Mouse (Mus musculus): ENCODE measurements at regions not wholly inside any gene's neighbourhood (a gene's known extent, or its start where the extent isn't known, plus 50 kb on each side); places are given as distances from the start of the nearest gene placed in this dataset.

GRCm38 (mm10) chr10:68378212-68378611 lies 99.7 kb upstream of the Arid5b start:
- DNase-seq (ENCODE audit: low spot score), result no peak
- intact Hi-C loops (cut with DNase I), result no loop called here

- intact Hi-C loops (cut with DNase I), result no loop called here
Measured at GRCm38 (mm10) chr10:68377479-68377878, 98.9 kb upstream of the Arid5b start.

GRCm38 (mm10) chr10:68373875-68374274 lies 95.3 kb upstream of the Arid5b start:
- intact Hi-C loops (cut with DNase I), result no loop called here
- DNase-seq (ENCODE audit: low spot score), result no peak

More at GRCm38 (mm10) chr10:68377479-68377878, 98.9 kb upstream of the Arid5b start:
- no peak for DNase-seq (ENCODE audit: low spot score)

- intact Hi-C loops (cut with DNase I), result no loop called here
- DNase-seq (ENCODE audit: low spot score), result no peak
Measured at GRCm38 (mm10) chr10:68371785-68372184, 93.2 kb upstream of the Arid5b start.

- intact Hi-C loops (cut with DNase I), result no loop called here
- no peak for DNase-seq (ENCODE audit: low spot score)
Measured at GRCm38 (mm10) chr10:68370986-68371385, 92.4 kb upstream of the Arid5b start.

- no peak for DNase-seq (ENCODE audit: low spot score)
- intact Hi-C loops (cut with DNase I), result no loop called here
Measured at GRCm38 (mm10) chr10:68366796-68367195, 88.3 kb upstream of the Arid5b start.

GRCm38 (mm10) chr10:68360765-68361483 lies 82.4 kb upstream of the Arid5b start:
- intact Hi-C loops (cut with DNase I), result no loop called here

GRCm38 (mm10) chr10:68359135-68359534 lies 80.6 kb upstream of the Arid5b start:
- DNase-seq (ENCODE audit: low spot score), result no peak
- intact Hi-C loops (cut with DNase I), result loop anchor here (10.0 kb wide), 1 partner anchor 86 kb away; no protein-coding TSS in a partner anchor

More at GRCm38 (mm10) chr10:68360765-68361483, 82.4 kb upstream of the Arid5b start:
- DNase-seq (ENCODE audit: low spot score), result no peak

- intact Hi-C loops (cut with DNase I), result loop anchor here (10.0 kb wide), 1 partner anchor 88 kb away; no protein-coding TSS in a partner anchor
- no peak for DNase-seq (ENCODE audit: low spot score)
Measured at GRCm38 (mm10) chr10:68356973-68357372, 78.4 kb upstream of the Arid5b start.

GRCm38 (mm10) chr10:68356521-68356920 lies 78.0 kb upstream of the Arid5b start:
- intact Hi-C loops (cut with DNase I), result loop anchor here (10.0 kb wide), 1 partner anchor 88 kb away; no protein-coding TSS in a partner anchor
- no peak for DNase-seq (ENCODE audit: low spot score)

GRCm38 (mm10) chr10:68356093-68356485 lies 77.5 kb upstream of the Arid5b start:
- intact Hi-C loops (cut with DNase I), result loop anchor here (10.0 kb wide), 1 partner anchor 89 kb away; no protein-coding TSS in a partner anchor
- DNase-seq (ENCODE audit: low spot score), result no peak

GRCm38 (mm10) chr10:68355471-68356092 lies 77.0 kb upstream of the Arid5b start:
- no peak for DNase-seq (ENCODE audit: low spot score)
- intact Hi-C loops (cut with DNase I), result loop anchor here (10.0 kb wide), 1 partner anchor 89 kb away; no protein-coding TSS in a partner anchor

- DNase-seq (ENCODE audit: low spot score), result no peak
- intact Hi-C loops (cut with DNase I), result loop anchor here (10.0 kb wide), 1 partner anchor 90 kb away; no protein-coding TSS in a partner anchor
Measured at GRCm38 (mm10) chr10:68354335-68355231, 76.0 kb upstream of the Arid5b start.

- intact Hi-C loops (cut with DNase I), result loop anchor here (10.0 kb wide), 1 partner anchor 91 kb away; no protein-coding TSS in a partner anchor
- no peak for DNase-seq (ENCODE audit: low spot score)
Measured at GRCm38 (mm10) chr10:68353692-68354232, 75.2 kb upstream of the Arid5b start.

GRCm38 (mm10) chr10:68351841-68352555 lies 73.5 kb upstream of the Arid5b start:
- intact Hi-C loops (cut with DNase I), result loop anchor here (10.0 kb wide), 1 partner anchor 93 kb away; no protein-coding TSS in a partner anchor
- DNase-seq (ENCODE audit: low spot score), result no peak

GRCm38 (mm10) chr10:68351441-68351840 lies 72.9 kb upstream of the Arid5b start:
- DNase-seq (ENCODE audit: low spot score), result no peak
- intact Hi-C loops (cut with DNase I), result loop anchor here (10.0 kb wide), 1 partner anchor 93 kb away; no protein-coding TSS in a partner anchor

- no peak for DNase-seq (ENCODE audit: low spot score)
- intact Hi-C loops (cut with DNase I), result loop anchor here (10.0 kb wide), 1 partner anchor 94 kb away; no protein-coding TSS in a partner anchor
Measured at GRCm38 (mm10) chr10:68350798-68351197, 72.3 kb upstream of the Arid5b start.

- DNase-seq (ENCODE audit: low spot score), result no peak
- intact Hi-C loops (cut with DNase I), result no loop called here
Measured at GRCm38 (mm10) chr10:68347806-68348205, 69.3 kb upstream of the Arid5b start.

Measured in heart, postnatal 25 days (tissue).